Mouse (Mus musculus) urinary bladder, postnatal 4 days (tissue): ENCODE data around the gene Car6.

Experiments used
- DNase-seq, 2 experiments: peaks; one replicate each; pipeline ENCODE4 v3.0.0; 2021 to 2022; ENCODE audit warnings: low spot score in 2 of 2

The Car6 gene

GRCm38 (mm10) chr4:150188236-150188635 lies 12.9 kb downstream of the Car6 start:
- no peak for DNase-seq

DNA sequence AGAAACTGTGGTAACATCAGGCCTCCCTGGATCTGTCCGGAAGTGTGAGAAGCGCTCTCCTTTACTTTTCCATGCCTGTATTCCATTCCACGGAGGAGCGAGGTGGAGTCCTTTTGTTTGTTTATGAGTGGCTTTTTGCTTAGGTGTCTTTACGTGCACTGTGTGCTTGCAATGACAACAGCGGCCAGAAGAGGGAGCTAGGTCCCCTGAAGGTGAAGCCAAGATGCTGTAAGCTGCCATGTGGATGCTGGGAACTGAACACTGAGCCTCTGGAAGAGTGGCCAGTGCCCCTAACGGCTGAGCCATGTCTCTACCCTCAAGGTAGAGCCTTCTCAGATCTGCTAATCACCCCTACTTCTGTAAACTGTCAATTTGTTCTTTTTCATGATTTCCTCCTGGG lies 19.8 kb downstream of the Car6 start:
- no peak for DNase-seq

DNA sequence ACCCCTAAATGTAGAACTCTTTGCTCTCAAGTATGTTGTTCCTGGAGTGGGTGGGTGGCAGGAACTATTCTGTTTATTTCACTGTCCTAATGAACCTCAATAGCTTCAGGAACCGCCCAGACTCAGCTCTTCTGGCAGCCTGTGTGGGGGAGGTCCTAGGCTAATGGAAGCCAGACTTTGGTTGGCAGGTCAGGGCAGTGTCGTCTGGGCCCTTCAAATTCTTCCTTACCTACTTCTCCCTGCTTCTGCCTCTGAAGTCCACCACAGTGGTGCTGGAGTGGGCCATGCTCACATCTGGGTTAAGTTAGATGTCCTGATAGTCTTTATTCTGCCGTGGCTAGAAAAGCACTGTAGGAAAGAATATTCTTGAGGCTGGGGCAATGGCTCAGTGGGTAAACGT lies 23.0 kb downstream of the Car6 start:
- DNase-seq, result no peak

GRCm38 (mm10) chr4:150177122-150177521 lies 24.0 kb downstream of the Car6 start:
- no peak for DNase-seq

- DNase-seq, result no peak
Observed at GRCm38 (mm10) chr4:150176535-150176934, 24.6 kb downstream of the Car6 start.

GRCm38 (mm10) chr4:150174027-150174426 lies 27.1 kb downstream of the Car6 start:
- no peak for DNase-seq

GRCm38 (mm10) chr4:150173281-150173680 lies 27.9 kb downstream of the Car6 start:
- DNase-seq, result no peak

DNA sequence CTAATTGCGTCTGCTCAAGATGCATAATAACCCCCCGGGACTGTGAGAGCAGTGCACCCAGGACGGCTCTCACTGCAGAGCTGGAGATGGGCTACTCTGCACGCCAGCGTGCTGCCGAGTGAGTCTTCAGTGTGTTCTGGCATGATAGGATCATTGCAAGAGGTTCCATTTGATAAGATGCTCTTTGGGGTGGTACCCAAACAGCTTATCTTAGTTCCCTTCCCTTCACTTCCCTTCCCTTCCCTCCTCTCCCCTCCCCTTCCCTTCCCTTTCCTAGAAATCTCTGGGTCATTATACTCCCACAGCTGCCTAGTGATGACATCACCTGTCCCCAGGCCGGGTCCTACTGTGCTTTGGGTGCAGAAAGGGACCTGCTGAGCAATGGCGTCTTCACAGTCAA lies 29.0 kb downstream of the Car6 start:
- DNase-seq, result no peak

- no peak for DNase-seq
Observed at GRCm38 (mm10) chr4:150168406-150168805, 32.7 kb downstream of the Car6 start.

DNA sequence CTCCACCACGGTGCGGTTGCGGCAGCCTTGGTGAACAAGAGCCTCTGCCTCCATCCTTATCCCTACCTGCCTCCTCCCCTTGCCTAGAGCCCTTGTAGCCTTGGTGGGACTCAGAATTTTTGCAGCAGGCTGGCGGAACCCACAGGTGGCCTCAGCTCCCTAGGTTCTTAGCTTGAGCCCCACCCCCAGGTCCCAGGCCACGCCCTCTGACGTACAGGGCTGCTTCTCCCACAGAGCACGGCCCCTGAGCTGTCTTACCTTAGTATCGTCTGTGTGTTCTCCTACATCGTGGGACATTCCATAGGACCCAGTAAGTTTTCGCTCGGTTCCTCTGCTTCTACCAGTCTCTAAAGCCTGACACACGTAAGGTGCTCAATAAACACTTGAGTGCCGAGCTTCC lies 36.3 kb downstream of the Car6 start:
- no peak for DNase-seq

GRCm38 (mm10) chr4:150162561-150163169 lies 38.5 kb downstream of the Car6 start:
- DNase-seq, result no peak

GRCm38 (mm10) chr4:150159458-150159857 lies 41.7 kb downstream of the Car6 start:
- no peak for DNase-seq

GRCm38 (mm10) chr4:150157348-150157882 lies 43.7 kb downstream of the Car6 start:
- no peak for DNase-seq

- DNase-seq, result no peak
Observed at GRCm38 (mm10) chr4:150155731-150156130, 45.4 kb downstream of the Car6 start.

GRCm38 (mm10) chr4:150155301-150155700 lies 45.8 kb downstream of the Car6 start:
- no peak for DNase-seq

DNA sequence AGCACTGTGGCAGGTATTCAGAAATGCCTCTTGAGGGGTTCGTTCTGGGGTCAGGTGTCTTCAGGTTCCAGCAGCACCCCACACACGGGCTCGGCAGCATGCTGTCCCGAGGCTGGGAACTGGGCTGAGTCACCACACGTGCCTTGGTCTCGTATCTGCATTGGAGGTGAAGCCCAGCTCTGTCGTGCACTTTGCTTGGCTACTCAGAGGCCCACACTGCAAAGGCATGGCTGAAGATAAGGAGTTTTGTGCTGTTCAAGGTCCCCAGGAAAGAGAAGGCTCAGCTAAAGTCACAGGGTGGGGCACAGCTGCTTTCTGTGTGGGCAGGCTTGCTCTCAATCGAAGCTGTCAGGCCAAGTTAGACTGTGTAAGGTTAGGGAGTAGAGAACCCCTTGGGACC lies 48.6 kb downstream of the Car6 start:
- no peak for DNase-seq

- DNase-seq, result no peak
Observed at GRCm38 (mm10) chr4:150151045-150151444, 50.1 kb downstream of the Car6 start.

DNA sequence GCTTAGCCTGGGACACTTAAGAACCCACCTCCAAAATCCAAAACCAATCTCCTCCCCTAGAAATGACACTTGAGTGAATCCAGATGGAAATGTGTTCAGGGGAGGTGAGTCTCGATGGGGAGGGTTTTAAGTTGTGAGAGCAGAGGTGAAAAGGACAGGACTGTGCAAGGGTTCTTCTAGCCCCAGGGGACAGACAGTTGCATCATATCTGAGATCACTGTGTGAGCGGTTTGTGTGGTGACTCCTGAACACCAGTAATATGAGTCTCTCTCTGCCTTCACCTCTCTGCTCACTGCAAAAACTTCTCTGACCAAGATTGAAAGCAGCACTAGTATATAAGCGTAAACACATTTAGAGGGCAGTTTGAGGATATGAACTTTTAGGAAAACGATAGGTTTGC lies 54.8 kb downstream of the Car6 start:
- no peak for DNase-seq

DNA sequence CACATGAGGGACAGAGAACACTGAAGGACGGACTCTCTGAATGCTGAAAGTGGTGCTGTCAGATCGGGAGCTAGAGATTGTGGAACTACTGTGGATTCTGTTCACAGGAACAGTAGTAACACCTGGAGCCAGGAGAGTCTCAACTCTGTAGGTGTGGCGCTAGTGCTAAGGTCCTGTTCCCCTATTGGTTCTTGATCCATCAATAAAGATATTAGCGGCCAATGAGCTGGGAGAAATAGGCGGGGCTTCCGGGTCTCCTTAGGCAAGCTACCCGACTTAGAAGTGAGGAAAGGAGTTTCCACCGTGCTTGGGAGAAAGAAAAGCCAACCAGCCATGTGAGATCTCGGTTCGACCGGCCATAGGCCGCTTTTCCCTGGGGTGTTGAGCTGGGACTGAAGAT lies 56.9 kb downstream of the Car6 start:
- DNase-seq, result no peak

- no peak for DNase-seq
Observed at GRCm38 (mm10) chr4:150140346-150140745, 60.8 kb downstream of the Car6 start.

GRCm38 (mm10) chr4:150139090-150139489 lies 62.0 kb downstream of the Car6 start:
- DNase-seq, result no peak

GRCm38 (mm10) chr4:150138084-150138543 lies 63.0 kb downstream of the Car6 start:
- peak in 1 of 2 experiments; percentile 44 for DNase-seq

GRCm38 (mm10) chr4:150137368-150138083 lies 63.6 kb downstream of the Car6 start:
- no peak for DNase-seq
